Mouse (Mus musculus) CH12.LX (cell line): ENCODE data around the gene Rtp3.

Experiments used
- CTCF ChIP-seq, 2 experiments: IDR thresholded peaks in 1 of 2; conservative IDR thresholded peaks in 1 of 2; 2 replicates each; pipeline ENCODE4 v1.5.1; 2011 to 2012; ENCODE audit warnings: low read depth in 2 of 2, low read length in 2 of 2, improper control_type of control experiment in 1 of 2, inconsistent platforms in 1 of 2, mild to moderate bottlenecking in 1 of 2, moderate library complexity in 1 of 2
- NRF1 ChIP-seq: IDR thresholded peaks from 2 replicates; pipeline ENCODE4 v1.6.1; 2014; ENCODE audit warnings: low read depth, mild to moderate bottlenecking, inconsistent platforms, low read length, improper control_type of control experiment, moderate library complexity
- PAX5 ChIP-seq: IDR thresholded peaks from 2 replicates; pipeline ENCODE4 v1.6.1; 2012; ENCODE audit warnings: low read length, inconsistent platforms, mixed read lengths
- SMC3 ChIP-seq: IDR thresholded peaks from 2 replicates; pipeline ENCODE4 v1.6.1; 2011; ENCODE audit warnings: low read depth, low read length, improper control_type of control experiment

GRCm38 (mm10) chr9:110999056-110999455, 8.7 kb upstream of the Rtp3 start:
- TF ChIP-seq NRF1 (no peak), PAX5 (no peak), CTCF (conservative IDR thresholded peaks at IDR 0.05 in 1 of 2, IDR thresholded peaks at IDR 0.05 in 1 of 2; ENCODE audit: low read depth in 2 of 2, low read length in 2 of 2) (no peak), SMC3 (no peak)
